Mouse (Mus musculus) lung, postnatal 10 days (tissue): ENCODE results near the gene Dpp9.

Experiments used
- DNase-seq: peaks from one replicate; pipeline ENCODE4 v3.0.0; 2021

Gene Dpp9

GRCm38 (mm10) chr17:56137839-56138613 lies 80.7 kb downstream of the Dpp9 start:
- DNase-seq: no peak
